Mouse (Mus musculus): ENCODE measurements around the gene Thumpd3. TPM values are rescaled to one million over a fixed set of nuclear protein-coding genes. Genes with fewer than 3 reads are reported as not detected.

Gene Thumpd3
- total RNA-seq (2023): 10 to 100 TPM; 22.0 to 24.1 TPM

GRCm38 (mm10) chr6:113046041-113046975, at the start of gene Thumpd3:
Gene Thumpd3 (plus strand): TSS chr6:113046225.

GRCm38 (mm10) chr6:113076686-113077516, 30.9 kb downstream of the Thumpd3 start, which contains the start of gene Setd5:
Gene Setd5 (plus strand): TSS chr6:113077365.

Other genes starting within 250 kb of the Thumpd3 start
- gene Srgap3, start 99.0 kb upstream of the Thumpd3 start, total RNA-seq (2023): 1 to 10 TPM; 2.2 to 2.9 TPM
- 10 to 100 TPM; 75.7 to 85.5 TPM for gene Setd5, start 31.1 kb downstream of the Thumpd3 start, total RNA-seq (2023)
- under 1 TPM; 0.39 to 0.42 TPM for gene Lhfpl4, start 149.2 kb downstream of the Thumpd3 start, total RNA-seq (2023)
- gene Mtmr14, start 191.6 kb downstream of the Thumpd3 start, total RNA-seq (2023): 10 to 100 TPM; 42.1 to 48.3 TPM
- gene Cpne9, start 236.1 kb downstream of the Thumpd3 start, total RNA-seq (2023): 1 to 10 TPM in 1 of 2 experiments, under 1 TPM in 1; 0.79 to 2.4 TPM